Mouse (Mus musculus) hindbrain, embryonic 10.5 days (tissue): ENCODE data around the gene Zfp462. TPM values are rescaled to one million over a fixed set of nuclear protein-coding genes. Genes with fewer than 3 reads are reported as not detected.

ENCODE experiments used
- DNase-seq: peaks from one replicate; pipeline ENCODE4 v3.0.0-alpha.2; 2017; ENCODE audit warnings: low spot score
- H3K27ac ChIP-seq: fragments of 300-500 bp; sonication (generic); 2 replicates; pipeline ENCODE4 v1.5.1; 2016; ENCODE audit warnings: mild to moderate bottlenecking, moderate library complexity
- H3K27me3 ChIP-seq: fragments of 300-500 bp; sonication (generic); 2 replicates; pipeline ENCODE4 v1.6.1; 2016; ENCODE audit warnings: mild to moderate bottlenecking; ENCODE audit not compliant: poor library complexity, insufficient read depth, severe bottlenecking
- H3K36me3 ChIP-seq: fragments of 300-500 bp; sonication (generic); 2 replicates; pipeline ENCODE4 v1.6.1; 2016; ENCODE audit warnings: mild to moderate bottlenecking, moderate library complexity
- H3K4me1 ChIP-seq: fragments of 300-500 bp; sonication (generic); replicated peaks from 2 replicates; pipeline ENCODE4 v1.6.1; 2016; ENCODE audit warnings: mild to moderate bottlenecking
- H3K4me3 ChIP-seq: fragments of 300-500 bp; sonication (generic); 2 replicates; pipeline ENCODE4 v1.5.1; 2016; ENCODE audit warnings: mild to moderate bottlenecking, moderate library complexity
- H3K9me3 ChIP-seq: fragments of 300-500 bp; sonication (generic); 2 replicates; pipeline ENCODE4 v1.6.1; 2016; ENCODE audit warnings: mild to moderate bottlenecking, moderate library complexity
- WGBS: fragments of 180-500 bp; shearing (Covaris S2); methylation state at CpG from one replicate; pipeline ENCODE4 v1.1.7; 2016; 5-methylcytosine and 5-hydroxymethylcytosine counted together
- polyA plus RNA-seq: library from polyadenylated mRNA; unstranded; fragments of >200 nt; fragmentation: Nextera tagmentation; extraction: Ambion mirVana; gene quantifications from 2 replicates; pipeline ENCODE4 v1.2.1, GENCODE M21; 2016

The Zfp462 gene
- polyA plus RNA-seq, 1 experiment from 2014 or later: 14.2 TPM

GRCm38 (mm10) chr4:55006024-55006423, 61.2 kb downstream of the Zfp462 start:
- Histone ChIP-seq H3K27ac (peak overlapping the region; percentile 85), H3K27me3 (no peaks in the 10 kb centered on the region), H3K36me3 (peaks cover 76% of the 10 kb centered on the region), H3K4me3 (peak overlapping the region; percentile 14; the same call in 1 of the 2 replicates), H3K4me1 (peaks cover 37% of the 10 kb centered on the region), H3K9me3 (no peaks in the 10 kb centered on the region)
- DNase-seq: no peak
- WGBS: 51% methylated on average over 1 of the region's 1 CpGs

- Histone ChIP-seq H3K4me1 (peaks cover 28% of the 10 kb centered on the region), H3K27ac (no peak overlapping the region), H3K27me3 (no peaks in the 10 kb centered on the region), H3K9me3 (no peaks in the 10 kb centered on the region), H3K36me3 (peaks cover 77% of the 10 kb centered on the region), H3K4me3 (no peak overlapping the region)
- 97% methylated on average over 14 of the region's 14 CpGs for WGBS
- DNase-seq: no peak
Observed at GRCm38 (mm10) chr4:55008616-55009015, 63.8 kb downstream of the Zfp462 start.

- no peak for DNase-seq
- Histone ChIP-seq H3K9me3 (no peaks in the 10 kb centered on the region), H3K4me3 (no peak overlapping the region), H3K4me1 (peaks cover under 1% of the 10 kb centered on the region), H3K36me3 (peaks cover 96% of the 10 kb centered on the region), H3K27ac (no peak overlapping the region), H3K27me3 (no peaks in the 10 kb centered on the region)
- WGBS: 93% methylated on average over 12 of the region's 12 CpGs
Observed at GRCm38 (mm10) chr4:55011391-55011790, 66.5 kb downstream of the Zfp462 start.

- no peak for DNase-seq
- WGBS: 80% methylated on average over 16 of the region's 16 CpGs
- H3K9me3 ChIP-seq: no peaks in the 10 kb centered on the region
- H3K4me3 ChIP-seq: no peak overlapping the region
- H3K4me1 ChIP-seq: no peaks in the 10 kb centered on the region
- H3K27me3 ChIP-seq: no peaks in the 10 kb centered on the region
- H3K27ac ChIP-seq: no peak overlapping the region
- H3K36me3 ChIP-seq: peaks cover 100% of the 10 kb centered on the region
Observed at GRCm38 (mm10) chr4:55013563-55014248, 68.9 kb downstream of the Zfp462 start.

- WGBS: 94% methylated on average over 13 of the region's 13 CpGs
- peaks cover 100% of the 10 kb centered on the region for H3K36me3 ChIP-seq
- H3K4me3 ChIP-seq: no peak overlapping the region
- no peaks in the 10 kb centered on the region for H3K27me3 ChIP-seq
- no peaks in the 10 kb centered on the region for H3K9me3 ChIP-seq
- H3K27ac ChIP-seq: no peak overlapping the region
- no peaks in the 10 kb centered on the region for H3K4me1 ChIP-seq
- DNase-seq: no peak
Observed at GRCm38 (mm10) chr4:55014731-55015463, 70.0 kb downstream of the Zfp462 start.

GRCm38 (mm10) chr4:55015517-55015916, 70.7 kb downstream of the Zfp462 start:
- Histone ChIP-seq H3K4me1 (no peaks in the 10 kb centered on the region), H3K9me3 (no peaks in the 10 kb centered on the region), H3K36me3 (peaks cover 100% of the 10 kb centered on the region), H3K4me3 (no peak overlapping the region), H3K27me3 (no peaks in the 10 kb centered on the region), H3K27ac (no peak overlapping the region)
- no peak for DNase-seq
- WGBS: 96% methylated on average over 2 of the region's 2 CpGs

- Histone ChIP-seq H3K27me3 (no peaks in the 10 kb centered on the region), H3K9me3 (no peaks in the 10 kb centered on the region), H3K36me3 (peaks cover 99% of the 10 kb centered on the region), H3K4me1 (0 out of 2 replicates have a peak, but pooled peaks cover 3% of the 10 kb centered on the region), H3K4me3 (no peak overlapping the region), H3K27ac (no peak overlapping the region)
- no peak for DNase-seq
- 91% methylated on average over 10 of the region's 10 CpGs for WGBS
Observed at GRCm38 (mm10) chr4:55026109-55026646, 81.3 kb downstream of the Zfp462 start.

- no peaks in the 10 kb centered on the region for H3K9me3 ChIP-seq
- peaks cover 98% of the 10 kb centered on the region for H3K36me3 ChIP-seq
- no peak overlapping the region for H3K27ac ChIP-seq
- DNase-seq: no peak
- no peak overlapping the region for H3K4me3 ChIP-seq
- no peaks in the 10 kb centered on the region for H3K27me3 ChIP-seq
- 0 out of 2 replicates have a peak, but pooled peaks cover 3% of the 10 kb centered on the region for H3K4me1 ChIP-seq
- WGBS: 84% methylated on average over 5 of the region's 5 CpGs
Observed at GRCm38 (mm10) chr4:55030401-55030800, 85.6 kb downstream of the Zfp462 start.

GRCm38 (mm10) chr4:55032317-55032930, 87.6 kb downstream of the Zfp462 start:
- H3K27ac ChIP-seq: no peak overlapping the region
- H3K36me3 ChIP-seq: peaks cover 98% of the 10 kb centered on the region
- H3K4me3 ChIP-seq: no peak overlapping the region
- WGBS: 88% methylated on average over 8 of the region's 8 CpGs
- no peak for DNase-seq
- H3K4me1 ChIP-seq: 0 out of 2 replicates have a peak, but pooled peaks cover 3% of the 10 kb centered on the region
- no peaks in the 10 kb centered on the region for H3K27me3 ChIP-seq
- no peaks in the 10 kb centered on the region for H3K9me3 ChIP-seq

GRCm38 (mm10) chr4:55033452-55033851, 88.6 kb downstream of the Zfp462 start:
- no peak for DNase-seq
- Histone ChIP-seq H3K27me3 (no peaks in the 10 kb centered on the region), H3K36me3 (peaks cover 98% of the 10 kb centered on the region), H3K4me3 (no peak overlapping the region), H3K27ac (no peak overlapping the region), H3K4me1 (0 out of 2 replicates have a peak, but pooled peaks cover 3% of the 10 kb centered on the region), H3K9me3 (no peaks in the 10 kb centered on the region)
- 88% methylated on average over 6 of the region's 6 CpGs for WGBS

GRCm38 (mm10) chr4:55038139-55038538, 93.3 kb downstream of the Zfp462 start:
- H3K9me3 ChIP-seq: no peaks in the 10 kb centered on the region
- no peak for DNase-seq
- no peak overlapping the region for H3K4me3 ChIP-seq
- no peaks in the 10 kb centered on the region for H3K27me3 ChIP-seq
- H3K27ac ChIP-seq: no peak overlapping the region
- WGBS: 77% methylated on average over 6 of the region's 6 CpGs
- H3K4me1 ChIP-seq: peaks cover 25% of the 10 kb centered on the region
- peaks cover 98% of the 10 kb centered on the region for H3K36me3 ChIP-seq

GRCm38 (mm10) chr4:55040258-55040964, 95.6 kb downstream of the Zfp462 start:
- Histone ChIP-seq H3K36me3 (peaks cover 97% of the 10 kb centered on the region), H3K4me1 (peaks cover 25% of the 10 kb centered on the region), H3K27me3 (no peaks in the 10 kb centered on the region), H3K9me3 (no peaks in the 10 kb centered on the region), H3K27ac (no peak overlapping the region), H3K4me3 (no peak overlapping the region)
- 71% methylated on average over 8 of the region's 8 CpGs for WGBS
- no peak for DNase-seq
